Mouse (Mus musculus) MEL (cell line): ENCODE results near the gene Apol8.
"Not testable (repeated sequence)": the region's sequence is repeated elsewhere in the genome, so short reads cannot be mapped to it uniquely, and the experiment has no call there.

Experiments
- BHLHE40 ChIP-seq: IDR thresholded peaks from 2 replicates; pipeline ENCODE4 v1.6.1; 2012; ENCODE audit warnings: low read depth, mild to moderate bottlenecking, inconsistent platforms, low read length, improper control_type of control experiment, borderline replicate concordance
- CHD1 ChIP-seq: IDR thresholded peaks from 2 replicates; pipeline ENCODE4 v1.6.1; 2012; ENCODE audit warnings: low read depth, mild to moderate bottlenecking, inconsistent platforms, low read length, improper control_type of control experiment
- CHD2 ChIP-seq: IDR thresholded peaks from 2 replicates; pipeline ENCODE4 v1.6.1; 2011; ENCODE audit warnings: low read length, improper control_type of control experiment
- CTCF ChIP-seq, 3 experiments: IDR thresholded peaks in 2 of 3; conservative IDR thresholded peaks in 1 of 3; 2 replicates each; pipeline ENCODE4 v1.5.1; 2011 to 2012; ENCODE audit warnings: low read length in 3 of 3, low read depth in 2 of 3, mild to moderate bottlenecking in 2 of 3, improper control_type of control experiment in 1 of 3, inconsistent platforms in 1 of 3, mixed read lengths in 1 of 3, moderate library complexity in 1 of 3; ENCODE audit not compliant: control insufficient read depth in 1 of 3, insufficient read depth in 1 of 3, poor library complexity in 1 of 3, severe bottlenecking in 1 of 3
- EP300 ChIP-seq, 2 experiments: IDR thresholded peaks; 2 replicates each; pipeline ENCODE4 v1.6.1; 2011; ENCODE audit warnings: improper control_type of control experiment in 2 of 2, low read length in 2 of 2, low read depth in 1 of 2, mild to moderate bottlenecking in 1 of 2
- GABPA ChIP-seq: IDR thresholded peaks from 2 replicates; pipeline ENCODE4 v1.6.1; 2012; ENCODE audit warnings: low read depth, mild to moderate bottlenecking, inconsistent platforms, low read length, improper control_type of control experiment, moderate library complexity
- JUND ChIP-seq: IDR thresholded peaks from 2 replicates; pipeline ENCODE4 v1.6.1; 2011; ENCODE audit warnings: low read depth, mild to moderate bottlenecking, improper control_type of control experiment, low read length
- KAT2A ChIP-seq: conservative IDR thresholded peaks from 2 replicates; pipeline ENCODE4 v1.6.1; 2012; ENCODE audit warnings: low read depth, low read length, improper control_type of control experiment, inconsistent platforms
- MAFK ChIP-seq: IDR thresholded peaks from 2 replicates; pipeline ENCODE4 v1.6.1; 2011; ENCODE audit warnings: low read depth, mild to moderate bottlenecking, low read length, improper control_type of control experiment, borderline replicate concordance
- MYC ChIP-seq: IDR thresholded peaks from 2 replicates; pipeline ENCODE4 v1.6.1; 2011; ENCODE audit warnings: low read depth, mild to moderate bottlenecking, low read length, improper control_type of control experiment, moderate library complexity
- POLR2A ChIP-seq, 2 experiments: IDR thresholded peaks; 2 replicates each; pipeline ENCODE4 v1.6.1; 2011 to 2012; ENCODE audit warnings: low read length in 2 of 2, mild to moderate bottlenecking in 2 of 2, control low read depth in 1 of 2, improper control_type of control experiment in 1 of 2, low read depth in 1 of 2, moderate library complexity in 1 of 2; ENCODE audit not compliant: control insufficient read depth in 1 of 2, insufficient read depth in 1 of 2, poor library complexity in 1 of 2
- POLR2AphosphoS2 ChIP-seq: IDR thresholded peaks from 2 replicates; pipeline ENCODE4 v1.6.1; 2011; ENCODE audit warnings: low read length, improper control_type of control experiment
- POLR2AphosphoS5 ChIP-seq: IDR thresholded peaks from 2 replicates; pipeline ENCODE4 v1.6.1; 2012; ENCODE audit warnings: low read depth, borderline replicate concordance, mild to moderate bottlenecking, inconsistent platforms, low read length, moderate library complexity, mixed read lengths
- USF1 ChIP-seq: IDR thresholded peaks from 2 replicates; pipeline ENCODE4 v1.6.1; 2014; ENCODE audit warnings: low read depth, mild to moderate bottlenecking, inconsistent platforms, low read length, improper control_type of control experiment, moderate library complexity

- not testable (repeated sequence) for TF ChIP-seq CTCF (IDR thresholded peaks at IDR 0.05 in 2 of 3, conservative IDR thresholded peaks at IDR 0.05 in 1 of 3; ENCODE audit: control insufficient read depth in 1 of 3, insufficient read depth in 1 of 3, low read depth in 2 of 3, low read length in 3 of 3, poor library complexity in 1 of 3, severe bottlenecking in 1 of 3); JUND; MAFK; POLR2AphosphoS5; POLR2A (IDR thresholded peaks at IDR 0.05; ENCODE audit: control insufficient read depth in 1 of 2, insufficient read depth in 1 of 2, low read depth in 1 of 2, low read length in 2 of 2, poor library complexity in 1 of 2); KAT2A; MYC; EP300 (IDR thresholded peaks at IDR 0.05; ENCODE audit: low read depth in 1 of 2, low read length in 2 of 2); BHLHE40; POLR2AphosphoS2; USF1; CHD2; CHD1; GABPA
These were observed 22.9 kb downstream of the Apol8 start for GRCm38 (mm10) chr15:77733903-77734302.
